Mouse (Mus musculus) CD8-positive naive resting alpha-beta T cell, adult 2 months (primary cell): ENCODE results near the gene Pcbp4.

ENCODE experiments used
- DNase-seq, 2 experiments: peaks; one replicate each; pipeline ENCODE4 v3.0.0; 2022; ENCODE audit warnings: low read depth in 2 of 2, low spot score in 2 of 2

The Pcbp4 gene

DNA sequence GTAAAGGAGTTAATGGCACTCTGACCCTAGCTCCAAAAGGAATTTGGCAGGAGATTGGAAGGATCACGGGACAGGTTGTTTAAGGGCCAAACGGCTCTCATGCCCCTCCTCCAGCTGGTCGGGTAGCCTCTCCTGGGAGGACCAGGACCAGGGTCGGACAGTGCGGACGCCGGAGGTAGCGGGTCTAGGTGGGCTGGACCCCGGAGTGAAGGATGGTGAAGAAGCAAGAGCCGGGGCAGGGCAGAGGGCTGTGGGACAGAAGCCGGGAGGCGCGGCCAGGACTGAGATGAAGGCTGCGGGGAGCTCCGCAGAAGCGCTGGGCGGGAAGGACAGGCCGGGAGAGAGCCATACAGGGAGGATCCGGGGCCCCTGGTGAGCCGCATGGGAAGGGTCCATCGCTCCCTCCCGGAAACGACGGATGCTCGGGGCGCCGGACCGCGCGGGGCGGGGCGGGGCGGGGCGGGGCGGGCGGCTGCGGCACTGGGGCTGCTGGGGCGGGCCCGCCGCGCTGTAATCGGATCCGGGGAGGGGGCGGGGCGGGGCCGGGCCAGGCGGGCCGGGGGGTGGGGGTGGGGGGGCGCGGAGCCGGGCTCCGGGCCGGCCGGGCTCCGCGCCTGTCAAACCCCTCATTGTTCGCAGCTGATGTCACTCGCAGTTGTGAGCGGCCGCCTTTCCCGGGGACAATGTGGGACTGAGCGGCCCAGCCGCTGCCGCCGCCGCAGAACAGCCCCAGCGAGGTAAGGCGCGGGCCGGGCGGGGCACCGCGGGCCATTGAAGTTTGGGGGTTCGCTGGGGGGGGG is at the start of gene Pcbp4:
TSS of gene Pcbp4 (plus strand) at position 21 of the 800 bp plus-strand sequence.
- no peak for DNase-seq

DNA sequence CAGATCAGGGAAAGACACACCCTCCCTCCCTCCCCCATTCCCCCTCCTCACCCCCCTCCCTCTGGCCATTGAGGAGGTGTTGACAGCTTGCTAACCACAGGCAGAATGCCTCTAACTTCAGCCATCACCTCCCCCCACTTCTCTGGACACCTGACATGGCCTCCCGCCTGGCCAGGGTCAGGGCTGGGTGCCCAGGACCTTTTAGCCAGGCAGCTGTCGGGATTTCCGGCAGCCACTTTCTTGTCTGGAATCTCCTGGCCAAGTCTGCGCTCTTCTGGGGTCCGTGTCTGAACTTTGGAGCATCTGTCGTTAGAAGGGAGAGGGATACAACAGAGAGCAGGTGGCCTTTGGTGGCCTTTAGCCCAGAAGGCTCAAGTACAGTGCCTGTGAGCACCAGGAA is 47.8 kb upstream of the Pcbp4 start:
- no peak for DNase-seq

DNA sequence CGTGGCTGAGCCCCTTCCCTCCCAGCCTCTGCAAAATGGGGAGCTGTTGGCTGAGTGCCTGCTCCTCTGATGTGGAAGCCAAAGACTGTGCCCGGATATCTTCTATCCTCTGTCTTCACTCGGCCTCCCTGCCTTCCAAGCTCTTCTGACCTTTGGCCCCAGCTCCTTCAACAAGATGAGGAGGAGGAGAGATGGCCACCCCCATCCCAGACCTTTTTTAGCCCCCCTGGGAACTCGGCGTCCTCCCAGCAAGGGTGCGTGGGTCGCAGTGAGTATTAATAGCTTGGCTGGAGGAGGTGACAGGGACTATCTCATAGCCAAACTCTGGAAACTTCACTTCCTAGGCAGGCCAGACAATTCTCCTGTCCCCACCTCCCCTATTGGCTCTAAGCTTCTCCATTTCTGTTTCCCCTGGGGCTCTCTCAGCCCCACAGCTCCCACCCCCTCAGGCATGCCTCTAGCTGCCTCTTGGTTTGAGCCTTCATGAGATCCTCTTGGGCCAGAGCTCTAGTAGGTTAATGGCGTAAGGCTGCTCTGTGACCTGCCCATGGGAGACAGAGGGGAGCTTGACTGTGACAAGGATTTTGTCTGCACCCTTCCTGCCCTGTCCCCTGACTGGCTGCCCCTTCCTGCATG is 46.5 kb upstream of the Pcbp4 start:
- no peak for DNase-seq

DNA sequence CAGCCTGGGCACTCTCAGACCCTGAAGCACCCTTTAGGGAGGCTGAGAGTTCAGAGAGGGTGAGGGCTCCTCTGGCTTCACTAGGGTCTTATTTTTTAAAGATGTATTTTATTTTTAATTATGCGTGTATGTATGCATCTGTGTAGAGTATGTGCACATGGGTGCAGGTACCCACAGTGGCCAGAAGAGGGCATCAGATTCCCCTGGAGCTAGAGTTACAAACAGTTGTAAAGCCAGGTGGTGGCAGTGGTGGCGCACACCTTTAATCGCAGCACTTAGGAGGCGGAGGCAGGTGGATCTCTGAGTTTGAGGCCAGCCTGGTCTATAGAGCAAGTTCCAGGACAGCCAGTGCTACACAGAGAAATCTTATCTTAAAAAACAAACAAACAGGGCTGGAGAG is 44.0 kb upstream of the Pcbp4 start:
- DNase-seq: no peak

DNA sequence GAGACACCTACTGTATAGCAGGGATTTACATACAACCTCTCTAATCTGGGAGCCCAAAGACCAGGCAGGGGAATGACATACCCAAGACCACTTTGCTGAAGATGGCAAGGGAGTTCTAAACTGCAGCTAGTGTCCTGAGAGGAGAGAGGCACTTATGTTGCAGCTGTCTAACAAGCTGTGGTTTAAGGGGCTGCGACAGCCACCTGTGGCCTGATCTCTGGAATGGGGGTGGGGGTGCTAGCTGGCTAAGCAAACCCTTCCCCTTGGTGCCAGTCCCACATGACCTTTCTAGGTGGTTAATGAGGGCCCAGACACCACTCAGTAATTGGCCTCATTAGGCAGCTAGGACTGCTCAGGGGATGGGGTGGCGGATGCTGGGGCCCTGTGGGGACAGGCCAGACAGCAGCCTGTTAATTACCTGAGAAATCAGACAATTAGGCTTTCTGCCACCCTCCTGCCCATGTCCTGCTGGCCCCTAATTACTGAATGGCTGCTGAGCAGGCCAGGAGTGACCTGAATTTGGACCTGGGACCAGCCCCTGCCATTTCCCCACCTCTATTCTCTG is 42.9 kb upstream of the Pcbp4 start:
- DNase-seq: no peak

DNA sequence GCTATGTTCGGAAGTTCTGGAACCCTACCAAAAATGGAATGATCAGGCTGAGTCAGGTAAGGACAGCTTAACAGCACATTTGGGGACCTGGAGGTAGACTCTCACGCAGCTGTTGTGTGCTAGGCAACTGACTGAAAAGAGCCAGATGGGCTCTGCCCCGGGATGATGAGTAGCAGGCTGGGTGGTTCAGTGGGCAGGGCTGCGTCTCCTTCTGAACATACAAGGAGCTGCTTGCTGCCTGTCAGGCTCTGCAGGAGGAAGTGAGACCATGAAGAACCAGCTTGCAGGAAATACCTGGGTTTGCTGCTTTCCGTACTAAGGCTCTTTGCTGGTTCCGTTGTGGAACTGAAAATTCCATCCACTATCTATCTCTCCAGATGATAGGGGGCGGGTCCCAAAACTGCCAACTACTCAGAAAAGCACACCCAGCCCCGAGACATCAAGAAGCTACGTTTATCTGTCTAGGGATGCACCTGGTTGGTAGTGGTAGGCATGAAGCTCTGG is 41.9 kb upstream of the Pcbp4 start:
- DNase-seq: no peak

DNA sequence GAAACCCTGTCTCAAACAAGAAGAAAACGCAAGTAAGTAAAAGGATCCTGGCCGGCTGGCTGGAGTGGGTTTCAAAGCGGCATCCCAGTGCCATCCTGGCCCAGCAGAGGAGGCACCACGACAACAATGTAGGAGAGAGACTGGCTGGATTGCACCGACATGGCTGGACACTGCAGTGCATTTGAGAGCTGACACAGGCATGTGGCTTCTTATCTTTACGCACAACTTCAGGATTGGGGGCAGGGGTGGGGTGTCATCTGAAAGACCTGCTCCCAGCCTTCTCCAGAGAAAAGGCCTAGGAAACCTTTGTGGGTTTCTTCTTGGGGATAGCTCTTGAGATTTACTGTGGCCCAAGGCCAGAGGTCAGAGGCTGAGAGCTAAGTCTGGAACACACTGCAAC is 41.4 kb upstream of the Pcbp4 start:
- no peak for DNase-seq

DNA sequence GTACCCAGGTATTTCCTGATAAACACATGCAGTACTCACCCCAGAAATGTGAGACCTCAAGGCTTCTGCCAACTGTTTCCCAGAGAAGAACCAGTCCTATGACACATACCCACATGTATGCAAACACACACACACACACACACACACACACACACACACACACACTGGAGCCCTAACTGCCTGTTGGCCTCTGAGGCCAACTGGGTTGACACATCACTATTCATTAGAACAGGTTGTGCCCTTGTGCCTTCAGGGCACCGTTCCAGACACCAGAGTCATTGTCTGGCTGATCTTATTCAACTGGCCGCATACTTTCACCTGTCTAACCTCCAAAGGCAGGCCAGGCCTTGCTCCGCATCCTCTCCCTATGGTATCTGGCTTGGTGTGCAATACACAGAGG is 40.9 kb upstream of the Pcbp4 start:
- no peak for DNase-seq

DNA sequence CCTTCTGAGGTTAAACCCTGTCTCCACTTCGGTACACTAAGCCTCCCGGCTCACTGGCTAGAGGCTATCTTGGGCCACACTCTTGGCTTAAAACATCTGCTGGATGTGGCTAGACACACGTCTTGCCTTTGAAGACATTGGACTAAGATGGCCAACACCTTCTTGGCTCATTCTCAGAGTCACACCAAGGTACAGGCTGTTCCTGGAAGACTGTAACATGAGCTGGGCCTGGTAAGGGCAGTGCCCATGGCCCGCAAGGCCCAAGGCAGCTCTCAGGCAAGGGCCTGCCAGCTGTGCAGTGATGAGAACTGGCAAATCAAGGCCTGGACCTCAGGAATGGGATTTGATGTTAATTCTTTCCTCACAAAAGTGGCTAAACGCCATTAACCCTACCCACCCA is 39.5 kb upstream of the Pcbp4 start:
- DNase-seq: no peak

DNA sequence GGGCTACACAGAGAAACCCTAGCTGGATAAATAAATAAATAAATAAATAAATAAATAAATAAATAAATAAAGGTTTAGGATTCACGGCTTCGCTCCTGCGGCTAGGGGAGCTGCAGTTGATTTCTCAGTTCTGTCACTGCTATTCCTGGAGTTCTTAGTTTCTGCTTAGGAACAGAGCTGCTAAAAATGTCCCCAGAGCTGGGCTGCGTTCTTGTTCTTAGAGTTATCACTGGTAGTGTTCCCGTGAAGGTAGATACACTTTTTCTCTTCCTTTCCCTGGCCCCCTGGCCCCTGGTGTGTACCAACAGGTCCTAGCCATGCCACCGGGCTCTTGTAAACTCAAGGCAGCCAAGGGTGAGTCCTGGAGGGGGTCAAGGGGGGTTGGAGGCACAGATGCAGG is 36.3 kb upstream of the Pcbp4 start:
- DNase-seq: no peak

DNA sequence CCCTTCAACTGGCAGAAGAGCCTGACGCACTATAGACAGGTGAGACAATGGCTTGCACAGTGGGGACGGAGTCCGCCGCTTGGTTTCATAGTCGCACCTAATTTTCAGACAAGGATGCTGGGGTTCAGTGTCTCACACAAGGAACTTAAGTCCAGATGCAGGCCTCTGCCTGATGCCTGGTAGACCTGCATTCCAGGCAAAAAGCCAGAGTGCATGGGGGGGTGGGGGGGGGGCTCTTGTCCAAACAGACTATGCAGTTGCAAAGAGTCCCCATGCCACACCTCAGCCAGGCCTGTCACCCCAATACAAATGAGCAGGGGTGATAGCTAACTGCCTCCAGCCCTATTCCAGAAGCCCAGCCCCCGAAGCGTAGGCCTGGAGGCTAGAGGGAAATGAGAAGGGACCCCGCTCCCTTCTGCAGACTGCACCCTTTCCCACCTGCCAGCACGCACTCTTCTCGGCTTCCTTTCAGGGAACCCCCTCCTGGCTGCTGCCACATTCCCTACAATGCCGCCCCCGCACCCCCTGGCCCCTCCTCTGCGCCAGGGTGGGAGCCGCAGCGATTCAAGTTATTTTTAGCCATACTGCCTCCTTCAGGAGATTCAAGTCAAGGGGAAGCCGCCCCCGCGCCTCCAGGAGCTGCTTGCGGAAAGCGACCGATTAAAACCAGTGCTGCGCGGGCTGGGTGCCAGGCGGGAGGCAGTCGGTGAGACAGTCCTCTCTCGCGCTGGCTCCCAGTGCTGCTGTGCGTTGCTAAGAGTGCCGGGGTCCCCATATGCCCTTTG is 35.1 kb upstream of the Pcbp4 start:
- DNase-seq: peak in 1 of 2 experiments; percentile 19

DNA sequence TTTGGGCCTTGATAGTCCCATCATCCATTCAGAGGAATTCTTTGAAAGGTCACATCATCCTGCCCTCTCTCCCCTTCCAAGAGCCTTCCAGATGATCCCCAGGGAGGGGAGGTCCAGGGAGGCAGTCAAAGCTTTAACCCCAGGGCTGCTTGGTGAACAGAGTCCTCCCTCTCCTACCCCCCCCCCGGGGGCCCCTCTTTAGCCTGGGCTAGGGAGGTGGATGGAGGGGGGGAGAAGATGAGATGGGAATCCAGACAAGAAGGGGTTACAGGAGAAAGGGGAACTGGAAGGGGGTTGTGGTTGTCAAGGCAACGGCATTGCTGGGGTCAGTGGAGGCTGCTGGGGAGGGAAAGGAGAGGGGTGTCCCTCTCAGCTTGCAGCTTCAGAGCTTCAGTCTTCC is 32.5 kb upstream of the Pcbp4 start:
- DNase-seq: no peak

DNA sequence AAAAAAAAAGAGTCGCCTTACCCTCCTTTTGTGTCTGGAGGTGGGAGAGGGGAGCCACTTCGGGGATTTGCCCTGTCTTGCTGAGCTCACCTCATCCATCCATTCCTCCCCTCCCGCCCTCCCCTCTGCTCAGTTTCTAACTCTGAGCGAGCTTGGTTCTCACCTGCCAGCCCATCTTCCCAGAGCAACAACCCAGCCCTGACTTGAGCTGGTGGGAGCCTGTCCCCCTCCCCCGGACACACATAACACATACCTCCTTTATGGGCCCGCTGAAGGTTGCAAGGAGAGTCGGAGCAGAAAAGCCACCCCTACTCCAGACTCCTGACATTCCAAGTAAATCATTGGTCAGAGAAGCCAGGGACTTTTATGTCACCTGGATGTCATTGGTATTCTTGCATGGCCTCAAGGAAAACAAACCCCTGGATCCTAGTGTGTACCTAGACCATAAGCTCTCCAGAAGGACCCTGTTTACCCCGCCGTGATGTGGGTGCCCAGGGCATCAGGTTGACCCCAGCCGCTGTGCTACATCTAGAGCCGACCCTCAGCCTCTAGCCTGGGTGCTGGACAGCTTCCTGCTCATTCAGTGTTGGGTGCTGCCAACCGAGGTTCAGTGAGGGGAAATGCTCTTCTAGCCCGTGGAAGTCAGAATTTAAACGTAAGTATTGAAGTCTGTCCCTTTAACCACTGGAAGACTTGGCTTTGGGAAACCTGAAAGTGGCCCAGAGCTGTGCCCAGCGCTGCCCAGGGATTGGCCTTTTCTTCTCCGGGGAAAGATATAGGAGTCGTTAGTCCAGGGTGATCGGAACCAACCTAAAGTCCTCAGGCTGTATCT is 31.8 kb upstream of the Pcbp4 start:
- no peak for DNase-seq

DNA sequence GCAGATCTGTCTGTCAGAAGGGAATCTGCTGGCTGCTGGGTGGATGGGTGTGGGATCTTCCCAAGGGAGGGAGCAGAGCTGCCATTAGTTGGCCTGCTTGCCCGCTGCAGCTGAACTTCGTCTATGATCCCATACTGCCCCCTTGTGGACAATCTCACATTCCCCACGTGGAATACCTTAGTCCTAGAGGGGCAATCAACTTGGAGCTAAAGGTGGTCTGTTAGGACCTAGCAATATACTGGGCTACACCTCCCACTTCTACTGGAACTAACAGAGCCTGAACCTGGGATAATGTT is 31.3 kb upstream of the Pcbp4 start:
- peak; percentile 82 to 89 for DNase-seq

DNA sequence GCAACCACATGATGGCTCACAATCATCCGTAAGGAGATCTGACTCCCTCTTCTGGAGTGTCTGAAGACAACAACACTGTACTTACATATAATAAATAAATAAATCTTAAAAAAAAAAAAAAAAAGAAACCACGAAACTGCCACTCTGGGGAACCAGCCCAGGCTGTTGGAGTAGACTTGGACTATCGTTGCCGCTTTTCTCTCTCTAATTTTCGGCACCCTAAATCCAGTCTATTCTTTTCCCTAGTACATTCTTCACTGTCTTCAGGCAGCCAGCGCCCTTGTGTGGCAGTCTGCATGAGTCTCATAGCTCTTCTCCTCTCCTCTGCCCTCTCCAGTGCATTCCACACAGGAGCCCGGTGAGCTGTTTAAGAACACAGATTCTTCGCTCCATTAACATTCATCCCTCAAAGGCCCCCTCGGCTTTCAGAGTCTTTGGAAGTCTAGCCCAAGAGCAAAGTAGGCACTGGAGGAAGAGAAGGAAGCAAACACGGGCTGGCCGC is 24.3 kb upstream of the Pcbp4 start:
- DNase-seq: no peak

DNA sequence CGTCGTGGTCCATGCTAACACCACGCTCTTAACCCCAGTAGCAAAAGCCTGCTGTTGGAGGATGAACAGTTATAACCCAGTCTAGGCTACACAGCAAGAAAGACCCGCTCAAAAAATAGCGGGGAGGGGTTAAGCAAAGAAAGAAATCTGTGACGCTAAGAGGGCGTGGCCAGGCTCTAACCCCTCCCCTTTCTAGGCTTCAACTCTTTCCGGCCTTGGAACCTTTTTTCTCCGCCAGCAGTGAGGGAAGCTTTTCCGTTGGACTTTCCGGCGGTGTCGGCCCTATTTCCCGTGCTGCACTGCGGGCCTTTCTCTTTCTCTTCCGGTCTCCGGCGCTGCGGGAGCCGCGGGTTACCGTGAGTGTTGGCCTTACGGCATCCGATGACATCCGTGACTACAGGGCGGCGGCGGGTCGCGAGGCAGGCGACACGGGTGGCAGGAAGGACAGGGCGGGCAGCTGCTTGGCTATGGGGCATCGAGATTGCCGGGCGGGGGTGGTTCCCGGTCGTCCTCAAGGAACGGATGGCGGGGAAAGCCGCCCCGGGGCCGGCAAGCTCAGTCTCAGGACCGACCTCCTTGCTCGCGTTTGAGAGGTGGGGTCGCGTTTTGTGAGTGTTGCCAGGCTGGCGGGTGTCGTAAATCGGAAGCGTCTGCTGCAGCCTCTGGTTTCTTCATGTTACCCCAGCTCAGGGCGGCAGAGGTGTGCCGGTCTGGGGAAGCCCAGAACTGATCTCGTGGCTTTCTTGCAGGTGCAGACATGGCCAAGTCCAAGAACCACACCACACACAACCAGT is 23.7 kb upstream of the Pcbp4 start, which contains the start of gene Rpl29:
TSS of gene Rpl29 (plus strand) at position 234 of the 794 bp plus-strand sequence.
- DNase-seq: peak; percentile 94 to 96

DNA sequence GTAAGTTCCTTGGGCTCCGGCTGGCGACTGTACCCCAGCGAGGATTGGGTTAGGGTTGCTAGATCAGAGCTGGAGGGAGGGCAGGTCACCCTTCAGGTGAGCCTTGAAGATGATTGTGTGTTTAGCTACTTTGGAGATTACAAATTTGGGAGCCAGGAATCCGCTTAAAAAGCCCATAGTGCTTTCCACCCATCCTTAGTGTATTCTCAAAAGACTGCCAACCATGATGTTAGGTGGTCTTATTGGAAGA is 23.2 kb upstream of the Pcbp4 start:
- DNase-seq: no peak

DNA sequence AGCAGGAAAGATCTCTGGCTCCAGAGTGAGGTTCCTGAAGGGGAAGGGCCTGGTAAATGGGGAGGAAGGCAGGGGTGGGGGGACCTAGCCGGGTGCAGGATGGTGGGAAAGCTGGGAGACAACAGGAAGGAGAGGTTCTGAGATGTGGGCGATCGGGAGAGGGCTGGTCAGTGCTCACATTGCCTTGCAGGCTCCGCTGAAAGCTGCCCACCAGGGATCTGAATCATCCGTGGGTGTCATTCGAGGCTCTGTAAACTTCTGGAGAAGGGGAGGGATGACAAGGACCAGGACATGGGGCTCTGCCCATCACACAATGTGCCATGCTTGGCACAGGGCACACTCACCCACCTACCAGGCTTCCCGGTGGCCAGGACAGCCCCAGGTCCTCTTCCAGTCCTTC is 19.7 kb upstream of the Pcbp4 start:
- DNase-seq: no peak

DNA sequence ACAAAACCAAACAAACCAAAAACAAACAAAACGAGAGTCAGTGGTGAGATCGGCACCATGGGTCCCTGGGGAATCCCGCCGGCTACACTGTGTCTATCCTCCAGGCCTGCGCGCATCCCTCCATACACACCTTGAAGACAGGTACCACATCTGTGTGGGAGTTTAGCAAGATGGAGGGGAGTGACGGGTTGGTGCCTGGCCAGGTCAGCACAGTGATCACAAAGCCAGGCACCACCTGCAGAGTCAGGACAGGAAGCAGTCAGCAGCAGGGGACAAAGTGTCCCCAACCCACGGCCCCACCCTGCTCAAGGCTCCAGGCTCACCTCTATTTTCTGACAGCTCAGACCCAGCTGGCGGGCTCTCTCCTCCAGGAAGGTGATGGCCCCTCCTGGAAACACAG is 16.5 kb upstream of the Pcbp4 start:
- no peak for DNase-seq

DNA sequence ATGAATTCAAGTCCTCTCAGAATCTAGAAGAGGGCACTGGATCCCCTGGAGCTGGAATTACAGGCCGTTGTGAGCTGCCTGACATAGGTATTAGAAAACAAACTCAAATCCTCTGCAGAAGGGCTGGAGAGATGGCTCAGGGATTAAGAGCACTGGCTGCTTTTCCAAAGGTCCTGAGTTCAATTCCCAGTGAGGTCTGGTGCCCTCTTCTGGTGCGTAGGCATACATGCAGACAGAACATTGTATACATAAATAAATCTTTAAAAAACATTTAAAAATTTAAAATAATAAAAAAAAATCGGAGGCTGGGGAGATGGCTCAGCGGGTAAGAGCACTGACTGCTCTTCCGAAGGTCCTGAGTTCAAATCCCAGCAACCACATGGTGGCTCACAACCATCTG is 10.4 kb upstream of the Pcbp4 start:
- DNase-seq: no peak
